Mouse (Mus musculus) neural tube, embryonic 12.5 days (tissue): Measurements from ENCODE around the gene Olfr1417. TPM values are rescaled to one million over a fixed set of nuclear protein-coding genes. Genes with fewer than 3 reads are reported as not detected.
A peak's percentile ranks its signal among the peaks of the same experiment; 100 is the strongest.
"Not testable (repeated sequence)": the region's sequence is repeated elsewhere in the genome, so short reads cannot be mapped to it uniquely, and the experiment has no call there.

Experiments used
- ATAC-seq: fragments of 200-750 bp; cut with Nextera tagmentation; 2 replicates; pipeline ENCODE4 v1.8.0; 2017; ENCODE audit warnings: low read depth, mild to moderate bottlenecking, moderate TSS enrichment, moderate library complexity; ENCODE audit not compliant: low FRiP score
- H3K27ac ChIP-seq: fragments of 300-500 bp; sonication (generic); 2 replicates; pipeline ENCODE4 v1.5.1; 2016
- H3K27me3 ChIP-seq: fragments of 300-500 bp; sonication (generic); replicated peaks from 2 replicates; pipeline ENCODE4 v1.6.1; 2016; ENCODE audit warnings: mild to moderate bottlenecking
- H3K36me3 ChIP-seq: fragments of 300-500 bp; sonication (generic); 2 replicates; pipeline ENCODE4 v1.6.1; 2016; ENCODE audit warnings: mild to moderate bottlenecking
- H3K4me1 ChIP-seq: fragments of 300-500 bp; sonication (generic); 2 replicates; pipeline ENCODE4 v1.6.1; 2016
- H3K4me2 ChIP-seq: fragments of 300-500 bp; sonication (generic); replicated peaks from 2 replicates; pipeline ENCODE4 v1.6.1; 2016; ENCODE audit warnings: mild to moderate bottlenecking
- H3K4me3 ChIP-seq: fragments of 300-500 bp; sonication (generic); 2 replicates; pipeline ENCODE4 v1.5.1; 2016
- H3K9ac ChIP-seq: fragments of 300-500 bp; sonication (generic); 2 replicates; pipeline ENCODE4 v1.6.1; 2016; ENCODE audit warnings: mild to moderate bottlenecking
- H3K9me3 ChIP-seq: fragments of 300-500 bp; sonication (generic); 2 replicates; pipeline ENCODE4 v1.6.1; 2016; ENCODE audit warnings: mild to moderate bottlenecking
- WGBS: fragments of 180-500 bp; shearing (Covaris S2); methylation state at CpG from one replicate; pipeline ENCODE4 v1.1.7; 2016; 5-methylcytosine and 5-hydroxymethylcytosine counted together
- polyA plus RNA-seq: library from polyadenylated mRNA; unstranded; fragments of >200 nt; fragmentation: Nextera tagmentation; extraction: Ambion mirVana; gene quantifications from 2 replicates; pipeline ENCODE4 v1.2.1, GENCODE M21; 2016

Gene Olfr1417
- not detected in 2 replicates for polyA plus RNA-seq

DNA sequence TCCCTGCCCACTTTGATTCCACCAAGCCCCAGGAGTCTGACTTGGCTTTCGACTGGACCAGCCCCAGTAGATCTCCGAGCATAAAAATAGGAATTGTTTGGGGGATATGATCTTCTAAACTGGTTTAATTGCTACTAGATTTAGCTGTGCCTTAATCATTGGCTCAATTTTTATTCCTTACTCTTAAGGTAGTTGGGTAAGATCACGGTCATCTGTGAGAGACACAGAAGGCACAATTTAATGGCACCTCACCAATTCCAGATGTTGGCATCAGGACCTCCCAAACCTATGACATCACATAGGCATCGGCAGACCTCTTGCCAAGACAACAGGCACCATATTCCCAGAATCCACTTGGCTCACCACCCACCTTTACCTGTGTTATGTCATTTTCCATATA lies at the start of gene Olfr1417:
TSS of gene Olfr1417 (minus strand) at position 101 of the 400 bp plus-strand sequence.
- Histone ChIP-seq H3K4me3 (no peak within 1 kb of the TSS), H3K9me3 (no peaks in the 10 kb centered on the region), H3K4me2 (no peak within 1 kb of the TSS), H3K36me3 (no peaks in the 10 kb centered on the region), H3K27me3 (no peaks in the 10 kb centered on the region), H3K27ac (no peak within 1 kb of the TSS), H3K9ac (no peak within 1 kb of the TSS), H3K4me1 (no peaks in the 10 kb centered on the region)
- ATAC-seq = no peak
- 84% methylated on average over 4 of the region's 4 CpGs for WGBS

DNA sequence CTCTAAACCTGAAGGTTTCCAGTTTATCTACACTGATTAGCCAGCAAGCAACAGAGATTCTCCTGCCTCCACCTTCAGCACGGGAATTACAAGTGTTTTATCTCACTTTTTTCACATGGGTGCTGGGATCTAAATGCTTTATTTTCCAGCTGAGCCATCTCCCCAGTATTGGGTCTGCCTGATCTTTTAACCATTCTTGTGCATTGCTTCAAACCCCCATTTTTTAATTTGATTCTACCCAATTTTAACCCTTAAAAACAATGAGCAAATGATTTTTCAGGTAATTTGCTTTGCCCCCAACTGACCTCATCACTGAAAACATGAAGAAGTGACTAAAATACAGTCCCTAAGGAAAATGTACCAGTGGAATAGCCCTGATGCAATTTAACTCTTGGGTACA lies 47.2 kb upstream of the Olfr1417 start, which contains the start of gene Olfr1420:
TSS of gene Olfr1420 (plus strand) at position 301 of the 400 bp plus-strand sequence.
- ATAC-seq = no peak
- 56% methylated on average over 1 of the region's 1 CpGs for whole genome bisulfite sequencing
- H3K27ac ChIP-seq = no peak within 1 kb of the TSS
- no peaks in the 10 kb centered on the region for H3K27me3 ChIP-seq
- no peak within 1 kb of the TSS for H3K4me3 ChIP-seq
- H3K4me2 ChIP-seq = no peak within 1 kb of the TSS
- H3K9ac ChIP-seq = no peak within 1 kb of the TSS
- no peaks in the 10 kb centered on the region for H3K9me3 ChIP-seq
- H3K36me3 ChIP-seq = no peaks in the 10 kb centered on the region
- H3K4me1 ChIP-seq = no peaks in the 10 kb centered on the region

DNA sequence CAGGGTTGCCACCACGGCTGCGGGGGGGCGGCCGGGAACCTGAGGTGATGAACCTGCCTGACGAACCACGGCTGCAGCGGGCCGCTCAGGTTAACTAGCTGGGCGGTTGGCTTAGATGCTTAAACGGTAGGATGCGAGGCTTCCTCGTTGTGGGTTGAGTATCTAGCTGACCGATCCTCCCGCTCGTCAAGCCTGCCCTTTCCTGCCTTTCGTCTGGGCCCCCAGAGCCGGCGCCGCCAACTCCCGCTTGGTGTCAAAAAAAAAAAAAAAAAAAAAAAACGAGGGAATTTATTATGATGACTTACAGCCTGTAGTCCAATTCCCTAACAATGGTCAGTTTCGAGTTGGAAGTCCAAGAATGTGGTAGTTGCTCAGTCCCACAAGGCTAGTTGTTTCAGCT lies 39.4 kb upstream of the Olfr1417 start:
- not testable (repeated sequence) for H3K9ac ChIP-seq, H3K27ac ChIP-seq, H3K27me3 ChIP-seq, H3K9me3 ChIP-seq, H3K36me3 ChIP-seq, H3K4me1 ChIP-seq, H3K4me2 ChIP-seq, H3K4me3 ChIP-seq, ATAC-seq
- 63% methylated on average over 22 of the region's 22 CpGs for WGBS

DNA sequence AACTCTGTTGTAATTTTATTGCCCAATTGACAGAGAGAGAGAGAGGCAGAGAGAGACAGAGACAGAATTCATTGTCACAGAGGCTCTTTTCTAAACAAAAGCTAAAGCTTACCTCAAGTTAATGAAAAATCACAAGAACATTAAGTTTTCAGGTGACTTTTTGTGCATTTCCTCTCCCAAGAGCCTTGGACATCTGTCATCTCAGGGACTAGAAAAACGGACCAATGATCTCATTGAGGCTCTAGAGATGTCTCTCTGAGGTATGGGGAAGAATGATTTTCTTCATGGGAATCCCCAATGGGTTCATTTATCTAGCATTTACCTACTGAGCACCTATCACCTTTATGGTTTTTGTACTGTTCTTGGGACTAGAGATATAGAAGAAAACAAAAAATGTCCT lies 36.0 kb upstream of the Olfr1417 start, which contains the start of gene Olfr1419:
TSS of gene Olfr1419 (minus strand) at position 101 of the 400 bp plus-strand sequence.
- H3K27me3 ChIP-seq = no peaks in the 10 kb centered on the region
- no peaks in the 10 kb centered on the region for H3K9me3 ChIP-seq
- H3K27ac ChIP-seq = no peak within 1 kb of the TSS
- H3K9ac ChIP-seq = no peak within 1 kb of the TSS
- H3K4me3 ChIP-seq = no peak within 1 kb of the TSS
- H3K4me1 ChIP-seq = no peaks in the 10 kb centered on the region
- H3K36me3 ChIP-seq = no peaks in the 10 kb centered on the region
- no peak for ATAC-seq
- no peak within 1 kb of the TSS for H3K4me2 ChIP-seq
- 54% methylated on average over 1 of the region's 1 CpGs for WGBS

DNA sequence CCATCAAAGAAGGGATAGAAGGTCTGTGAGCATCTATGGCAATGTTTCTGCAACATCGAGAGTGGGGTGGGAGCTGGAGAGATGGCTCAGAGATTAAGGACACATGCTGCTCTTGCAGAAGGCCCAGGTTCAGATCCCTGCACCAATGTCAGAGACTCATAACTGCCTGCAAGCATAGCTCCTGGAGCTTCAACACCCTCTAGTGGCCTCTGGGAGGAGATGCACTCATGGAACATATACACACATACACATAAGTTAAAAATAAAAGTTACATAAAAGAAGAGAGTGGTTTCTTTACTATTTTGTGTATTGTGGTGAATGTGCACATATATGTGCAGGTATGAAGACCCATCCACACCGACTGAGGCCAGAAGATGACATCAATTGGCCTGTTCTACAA lies 28.8 kb upstream of the Olfr1417 start:
- no peak overlapping the region for H3K9ac ChIP-seq
- no peak overlapping the region for H3K4me2 ChIP-seq
- peaks cover 3% of the 10 kb centered on the region; the same call in 1 of the 2 replicates for H3K9me3 ChIP-seq
- H3K36me3 ChIP-seq = no peaks in the 10 kb centered on the region
- H3K27ac ChIP-seq = no peak overlapping the region
- no peaks in the 10 kb centered on the region for H3K27me3 ChIP-seq
- WGBS = 79% methylated on average over 2 of the region's 2 CpGs
- no peaks in the 10 kb centered on the region for H3K4me1 ChIP-seq
- ATAC-seq = no peak
- H3K4me3 ChIP-seq = no peak overlapping the region

DNA sequence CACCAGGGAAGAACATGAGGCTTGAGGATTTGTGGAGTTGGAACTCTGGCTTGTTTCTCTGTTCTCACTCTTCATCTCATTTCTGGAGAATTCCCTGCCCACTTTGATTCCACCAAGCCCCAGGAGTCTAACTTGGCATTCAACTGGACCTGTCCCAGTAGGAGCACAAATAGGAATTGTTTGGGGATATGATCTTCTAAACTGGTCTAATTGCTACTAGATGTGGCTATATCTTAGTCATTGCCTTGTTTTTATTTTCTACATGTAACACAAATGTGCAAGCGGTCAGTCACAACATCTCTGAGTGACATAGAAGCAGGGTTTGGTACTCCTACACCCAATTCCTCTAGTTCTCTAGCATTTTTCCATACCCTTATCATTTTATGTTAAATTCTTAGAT lies 21.9 kb upstream of the Olfr1417 start, which contains the start of gene Olfr1418:
TSS of gene Olfr1418 (minus strand) at position 101 of the 400 bp plus-strand sequence.
- Histone ChIP-seq H3K4me1 (no peaks in the 10 kb centered on the region), H3K36me3 (no peaks in the 10 kb centered on the region), H3K9me3 (no peaks in the 10 kb centered on the region), H3K4me3 (no peak within 1 kb of the TSS), H3K4me2 (no peak within 1 kb of the TSS), H3K9ac (no peak within 1 kb of the TSS), H3K27me3 (no peaks in the 10 kb centered on the region), H3K27ac (no peak within 1 kb of the TSS)
- no peak for ATAC-seq
- 91% methylated on average over 1 of the region's 1 CpGs for WGBS

DNA sequence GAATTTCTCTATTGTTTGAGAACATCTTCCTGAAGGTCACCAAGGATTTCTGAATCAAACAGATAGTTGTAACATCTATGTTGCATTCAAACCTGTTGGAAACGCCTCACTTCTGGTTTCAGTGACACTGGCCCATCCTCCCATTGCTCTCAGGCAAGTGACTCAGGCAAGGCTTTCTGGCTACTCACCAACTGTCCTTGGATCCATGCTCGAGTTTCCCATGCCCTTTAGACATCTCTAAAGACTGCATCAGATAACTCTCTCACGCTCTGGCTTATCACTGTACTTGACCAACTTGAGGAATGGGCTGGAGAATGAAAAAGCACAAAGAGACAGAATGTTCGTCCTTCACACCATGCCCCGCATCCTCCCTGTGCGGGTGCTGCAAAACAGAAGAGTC lies 17.5 kb upstream of the Olfr1417 start:
- Histone ChIP-seq H3K4me2 (no peak overlapping the region), H3K4me1 (no peaks in the 10 kb centered on the region), H3K36me3 (no peaks in the 10 kb centered on the region), H3K27me3 (no peaks in the 10 kb centered on the region), H3K9ac (no peak overlapping the region), H3K27ac (no peak overlapping the region), H3K9me3 (no peaks in the 10 kb centered on the region), H3K4me3 (no peak overlapping the region)
- ATAC-seq = no peak
- 81% methylated on average over 6 of the region's 6 CpGs for WGBS

DNA sequence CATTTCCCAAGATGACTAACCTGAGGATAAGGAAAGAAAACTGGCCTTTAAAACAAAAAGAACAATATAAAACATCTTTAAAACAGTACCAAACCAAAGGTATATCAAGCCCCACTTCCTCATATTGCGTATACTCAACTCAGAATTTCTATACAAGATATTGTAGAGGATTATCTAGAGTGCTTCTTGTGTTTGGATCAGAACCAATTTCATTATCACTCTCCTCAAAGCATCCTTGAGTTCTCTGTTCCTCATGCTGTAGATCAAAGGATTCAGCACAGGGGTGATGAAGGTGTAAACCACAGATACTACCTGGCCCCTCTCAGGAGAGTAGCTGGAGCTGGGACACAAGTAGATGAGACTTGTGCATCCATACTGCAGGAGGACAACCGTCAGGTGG lies 15.8 kb upstream of the Olfr1417 start:
- no peak overlapping the region for H3K4me2 ChIP-seq
- no peaks in the 10 kb centered on the region for H3K27me3 ChIP-seq
- no peaks in the 10 kb centered on the region for H3K9me3 ChIP-seq
- H3K36me3 ChIP-seq = no peaks in the 10 kb centered on the region
- no peak overlapping the region for H3K9ac ChIP-seq
- no peaks in the 10 kb centered on the region for H3K4me1 ChIP-seq
- 85% methylated on average over 2 of the region's 2 CpGs for WGBS
- ATAC-seq = no peak
- no peak overlapping the region for H3K27ac ChIP-seq
- no peak overlapping the region for H3K4me3 ChIP-seq

DNA sequence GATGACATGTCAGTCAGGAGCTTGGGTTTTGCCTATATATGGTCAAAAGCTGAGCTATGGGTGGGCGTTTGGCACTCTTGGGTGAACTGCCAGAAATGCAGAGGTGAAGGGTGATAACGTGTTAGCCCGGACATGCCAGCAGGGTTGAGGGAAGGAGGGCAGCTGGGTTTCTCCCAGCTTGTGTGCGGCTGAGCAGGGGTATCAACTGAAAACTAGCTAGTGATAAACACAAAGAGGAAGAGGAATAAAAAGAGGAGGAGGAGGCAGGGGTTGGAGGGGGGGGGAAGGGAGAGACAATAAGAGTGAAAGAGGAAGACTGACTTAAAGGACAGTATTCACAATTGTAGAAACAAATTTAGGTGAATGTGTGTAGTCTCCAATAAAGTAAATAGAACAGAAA lies 13.6 kb upstream of the Olfr1417 start:
- WGBS = 72% methylated on average over 4 of the region's 4 CpGs
- Histone ChIP-seq H3K9ac (no peak overlapping the region), H3K4me2 (no peak overlapping the region), H3K36me3 (no peaks in the 10 kb centered on the region), H3K4me1 (no peaks in the 10 kb centered on the region), H3K4me3 (no peak overlapping the region), H3K9me3 (no peaks in the 10 kb centered on the region), H3K27ac (no peak overlapping the region), H3K27me3 (no peaks in the 10 kb centered on the region)
- ATAC-seq = no peak

DNA sequence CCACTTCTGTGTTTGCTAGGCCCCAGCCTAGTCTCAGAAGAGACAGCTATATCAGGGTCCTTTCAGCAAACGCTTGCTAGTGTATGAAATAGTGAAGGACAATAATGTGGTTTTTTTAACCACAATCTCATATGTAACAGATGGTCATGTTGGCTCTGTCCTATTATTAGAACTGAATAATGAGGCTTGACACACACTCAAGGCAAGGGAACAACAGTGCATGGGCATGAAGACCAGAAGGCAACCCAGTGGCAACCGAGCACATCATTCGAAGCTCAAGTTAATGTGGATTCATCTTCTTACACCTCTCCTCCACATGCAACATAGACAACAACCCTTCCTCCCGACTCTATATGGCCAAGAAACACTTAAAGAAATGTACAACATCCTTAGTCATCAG lies 7.3 kb upstream of the Olfr1417 start:
- H3K27me3 ChIP-seq = no peaks in the 10 kb centered on the region
- H3K4me3 ChIP-seq = no peak overlapping the region
- H3K4me2 ChIP-seq = no peak overlapping the region
- H3K27ac ChIP-seq = no peak overlapping the region
- no peak for ATAC-seq
- no peak overlapping the region for H3K9ac ChIP-seq
- H3K4me1 ChIP-seq = no peaks in the 10 kb centered on the region
- H3K36me3 ChIP-seq = no peaks in the 10 kb centered on the region
- no peaks in the 10 kb centered on the region for H3K9me3 ChIP-seq
- WGBS = 83% methylated on average over 4 of the region's 4 CpGs

DNA sequence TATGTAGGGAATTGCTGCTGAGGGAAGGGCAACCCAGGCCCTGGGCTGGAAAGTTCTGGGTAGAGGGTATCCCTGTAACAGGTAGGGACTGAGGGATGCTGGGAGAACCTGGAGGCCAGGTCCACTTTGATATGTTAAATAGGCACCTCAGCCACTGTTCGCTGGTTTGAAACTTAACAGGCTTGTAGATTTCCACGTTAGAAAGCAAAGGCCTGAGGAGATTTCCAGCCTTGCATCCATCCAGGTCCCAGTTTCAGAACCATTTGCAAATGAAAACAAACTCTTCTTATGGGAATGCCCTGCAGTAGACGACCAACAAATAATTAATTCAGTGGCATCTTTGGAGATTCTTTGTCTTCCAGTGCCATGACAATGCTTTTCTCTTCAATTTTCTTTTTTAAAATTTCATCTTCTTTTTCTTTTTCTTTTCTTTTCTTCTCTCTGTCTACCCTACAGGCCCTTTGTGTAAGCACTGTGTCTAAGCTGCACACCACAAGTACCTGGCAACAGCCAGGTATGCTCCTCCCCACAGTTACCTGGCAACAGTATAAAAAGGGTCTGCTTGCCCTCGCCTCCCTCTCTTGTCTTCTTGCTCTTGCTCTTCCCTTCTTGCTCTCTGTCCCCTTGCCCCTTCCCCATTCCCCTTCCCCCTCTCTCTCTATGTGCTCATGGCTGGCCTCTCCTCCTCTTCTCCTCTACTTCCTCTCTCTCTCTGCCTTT lies 15.5 kb downstream of the Olfr1417 start:
- no peak for ATAC-seq
- H3K27me3 ChIP-seq = peaks cover 18% of the 10 kb centered on the region
- peaks cover 5% of the 10 kb centered on the region for H3K4me1 ChIP-seq
- no peaks in the 10 kb centered on the region for H3K36me3 ChIP-seq
- H3K9me3 ChIP-seq = no peaks in the 10 kb centered on the region
- H3K9ac ChIP-seq = no peak overlapping the region
- WGBS = 29% methylated on average over 4 of the region's 4 CpGs
- no peak overlapping the region for H3K27ac ChIP-seq
- H3K4me2 ChIP-seq = no peak overlapping the region
- H3K4me3 ChIP-seq = no peak overlapping the region

DNA sequence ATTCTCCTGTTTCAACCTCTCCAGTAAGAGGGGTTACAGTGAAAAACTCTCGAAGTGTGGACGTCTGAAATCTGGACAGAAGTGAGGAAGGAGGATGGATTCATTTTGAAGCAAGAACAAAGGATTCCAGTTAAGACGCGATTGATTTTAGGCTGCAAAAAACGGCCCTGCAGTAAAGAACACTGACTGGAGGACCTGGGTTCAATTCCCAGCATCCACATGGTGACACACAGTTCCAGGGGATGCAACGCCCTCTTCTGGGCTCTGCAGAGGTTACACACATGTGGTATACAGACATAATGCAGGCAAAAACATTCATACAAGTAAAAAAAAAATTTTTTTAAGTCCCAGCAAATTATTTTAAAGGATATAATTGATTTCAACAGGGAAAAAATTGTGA lies 18.8 kb downstream of the Olfr1417 start:
- H3K4me2 ChIP-seq = peak overlapping the region; percentile 98
- peak; percentile 27; the same call in 1 of the 2 replicates for ATAC-seq
- H3K27ac ChIP-seq = no peak overlapping the region
- H3K4me1 ChIP-seq = peaks cover 11% of the 10 kb centered on the region
- 32% methylated on average over 6 of the region's 6 CpGs for WGBS
- H3K9ac ChIP-seq = no peak overlapping the region
- peaks cover 43% of the 10 kb centered on the region for H3K27me3 ChIP-seq
- no peaks in the 10 kb centered on the region for H3K9me3 ChIP-seq
- H3K4me3 ChIP-seq = no peak overlapping the region
- H3K36me3 ChIP-seq = no peaks in the 10 kb centered on the region

DNA sequence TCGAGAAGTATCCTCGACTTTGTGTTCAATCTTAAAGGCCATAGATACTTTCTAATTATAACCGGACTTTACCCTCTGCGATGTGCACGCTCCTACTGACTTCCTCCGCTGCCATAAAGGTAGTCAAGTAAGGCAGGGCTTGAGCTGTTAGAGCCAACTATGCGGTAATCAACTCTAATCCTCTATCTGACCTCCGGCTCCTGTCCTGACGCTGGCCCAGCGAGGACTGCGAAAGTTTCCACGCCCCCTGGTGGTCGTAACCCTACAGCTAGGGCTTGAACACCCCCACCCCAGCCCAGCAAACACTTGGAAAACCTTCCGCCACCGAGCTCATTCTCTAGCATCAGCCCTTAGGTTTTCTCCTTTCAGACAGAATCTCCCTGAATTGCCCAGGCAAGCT lies 19.2 kb downstream of the Olfr1417 start:
- no peaks in the 10 kb centered on the region for H3K9me3 ChIP-seq
- no peak overlapping the region for H3K9ac ChIP-seq
- peak; percentile 76 for ATAC-seq
- WGBS = under 1% methylated on average over 15 of the region's 15 CpGs
- peaks cover 11% of the 10 kb centered on the region for H3K4me1 ChIP-seq
- peaks cover 43% of the 10 kb centered on the region for H3K27me3 ChIP-seq
- H3K4me3 ChIP-seq = peak overlapping the region; percentile 59
- no peaks in the 10 kb centered on the region for H3K36me3 ChIP-seq
- H3K4me2 ChIP-seq = peak overlapping the region; percentile 98
- H3K27ac ChIP-seq = no peak overlapping the region
